Mouse (Mus musculus): Measurements from ENCODE around the gene Ctdnep1. TPM values are rescaled to one million over a fixed set of nuclear protein-coding genes. Genes with fewer than 3 reads are reported as not detected.

Ctdnep1 gene
- total and polyA plus RNA-seq, 3 experiments, result 42.9 to 143 (median 66.7) TPM

GRCm38 (mm10) chr11:69964650-69965270 is 16.2 kb upstream of the Ctdnep1 start, which contains the start of gene Cldn7 (continued):
- no peak for TF ChIP-seq USF2 (conservative IDR thresholded peaks at IDR 0.05; ENCODE audit: low read depth, low read length)

- Histone ChIP-seq H3K36me3 (replicated peaks in 1 of 2; ENCODE audit: control insufficient read depth in 1 of 2, insufficient read depth in 1 of 2, low read length in 1 of 2) (peaks cover 11 to 29% of the 10 kb centered on the region in 2 experiments), H3K27me3 (replicated peaks) (no peaks in the 10 kb centered on the region), H3K9ac (ENCODE audit: insufficient read depth, low read depth) (no peak overlapping the region), H3K4me1 (ENCODE audit: control insufficient read depth in 1 of 2, insufficient read depth in 2 of 2) (peaks cover 15 to 28% of the 10 kb centered on the region in 2 experiments), H3K9me3 (replicated peaks; ENCODE audit: low read length) (peaks cover 24% of the 10 kb centered on the region), H3K4me2 (ENCODE audit: insufficient read depth, low read depth, poor library complexity, severe bottlenecking) (no peak overlapping the region), H3K27ac (ENCODE audit: insufficient read depth, low read depth) (no peak overlapping the region), H3K4me3 (replicated peaks in 1 of 3; ENCODE audit: low read depth in 2 of 3, low read length in 2 of 3, poor library complexity in 1 of 3) (no peak overlapping the region), H3K79me2 (replicated peaks; ENCODE audit: control insufficient read depth, extremely low read depth, insufficient read depth, poor library complexity, severe bottlenecking) (no peaks in the 10 kb centered on the region)
- dilution Hi-C loops (cut with MboI; ENCODE audit: extremely low pct_ligation_motif_present, extremely low pct_unique_long_range_greater_than_20kb, low sequenced_read_pairs) (no loop called here), in situ Hi-C loops (cut with MboI; ENCODE audit: low pct_ligation_motif_present, low pct_unique_long_range_greater_than_20kb, low sequenced_read_pairs) (no loop called here)
- no peak for DNase-seq (ENCODE audit: extremely low read depth)
- no peak for TF ChIP-seq E2F4 (IDR thresholded peaks at IDR 0.05; ENCODE audit: insufficient replicate concordance, low read depth, low read length)
- no peak for TF ChIP-seq IRF4 (IDR thresholded peaks at IDR 0.05; ENCODE audit: low read depth, low read length)
- TF ChIP-seq UBTF (IDR thresholded peaks at IDR 0.05; ENCODE audit: low read depth, low read length), result no peak
Measured at GRCm38 (mm10) chr11:69965271-69966005, 15.5 kb upstream of the Ctdnep1 start.

- no peak for DNase-seq (ENCODE audit: extremely low read depth)
- no peak overlapping the region for H3K4me3 ChIP-seq (replicated peaks in 1 of 3; ENCODE audit: low read depth in 2 of 3, low read length in 2 of 3, poor library complexity in 1 of 3)
- H3K27ac ChIP-seq (ENCODE audit: insufficient read depth, low read depth), result no peak overlapping the region
- no peak for TF ChIP-seq E2F4 (IDR thresholded peaks at IDR 0.05; ENCODE audit: insufficient replicate concordance, low read depth, low read length)
- no peak; the same call in 1 of the 2 replicates for TF ChIP-seq CHD2 (IDR thresholded peaks at IDR 0.05; ENCODE audit: low read length)
- TF ChIP-seq IRF4 (IDR thresholded peaks at IDR 0.05; ENCODE audit: low read depth, low read length), result no peak
- no peak for TF ChIP-seq RAD21 (IDR thresholded peaks at IDR 0.05; ENCODE audit: low read depth, low read length)
- no peak for TF ChIP-seq NELFE (IDR thresholded peaks at IDR 0.05; ENCODE audit: low read depth, low read length)
- TF ChIP-seq USF2 (conservative IDR thresholded peaks at IDR 0.05; ENCODE audit: low read depth, low read length), result no peak
- TF ChIP-seq TCF12 (IDR thresholded peaks at IDR 0.05; ENCODE audit: low read depth, low read length), result no peak
- TF ChIP-seq GABPA (IDR thresholded peaks at IDR 0.05; ENCODE audit: insufficient replicate concordance, low read depth, low read length), result no peak
- TF ChIP-seq UBTF (IDR thresholded peaks at IDR 0.05; ENCODE audit: low read depth, low read length), result no peak
- no peak for TF ChIP-seq JUN (IDR thresholded peaks at IDR 0.05; ENCODE audit: insufficient read depth, low read depth, low read length)
- H3K79me2 ChIP-seq (replicated peaks; ENCODE audit: control insufficient read depth, extremely low read depth, insufficient read depth, poor library complexity, severe bottlenecking), result no peaks in the 10 kb centered on the region
- no peak overlapping the region for H3K4me2 ChIP-seq (ENCODE audit: insufficient read depth, low read depth, poor library complexity, severe bottlenecking)
- H3K9me3 ChIP-seq (replicated peaks; ENCODE audit: low read length), result peaks cover 24% of the 10 kb centered on the region
- H3K9ac ChIP-seq (ENCODE audit: insufficient read depth, low read depth), result no peak overlapping the region
- in situ Hi-C loops (cut with MboI; ENCODE audit: low pct_ligation_motif_present, low pct_unique_long_range_greater_than_20kb, low sequenced_read_pairs) (no loop called here), dilution Hi-C loops (cut with MboI; ENCODE audit: extremely low pct_ligation_motif_present, extremely low pct_unique_long_range_greater_than_20kb, low sequenced_read_pairs) (no loop called here)
- peaks cover 19 to 35% of the 10 kb centered on the region in 2 experiments for H3K4me1 ChIP-seq (ENCODE audit: control insufficient read depth in 1 of 2, insufficient read depth in 2 of 2)
- H3K27me3 ChIP-seq (replicated peaks), result no peaks in the 10 kb centered on the region
- H3K36me3 ChIP-seq (replicated peaks in 1 of 2; ENCODE audit: control insufficient read depth in 1 of 2, insufficient read depth in 1 of 2, low read length in 1 of 2), result peaks cover 11 to 29% of the 10 kb centered on the region in 2 experiments
Measured at GRCm38 (mm10) chr11:69966006-69966859, 14.7 kb upstream of the Ctdnep1 start.

Measured in CH12.LX (cell line).